Mouse (Mus musculus): ENCODE data around the gene Sppl2b.

GRCm38 (mm10) chr10:80814800-80815199 is 40.3 kb upstream of the Sppl2b start:
- TF ChIP-seq SIN3A (IDR thresholded peaks at IDR 0.05; ENCODE audit: low read length) (no peak), MAX (IDR thresholded peaks at IDR 0.05; ENCODE audit: low read length) (no peak), NRF1 (IDR thresholded peaks at IDR 0.05; ENCODE audit: insufficient read depth, low read depth, low read length, poor library complexity, severe bottlenecking) (no peak)

All from MEL (cell line).